7 mouse cellular contexts compared by ENCODE assay signal in the genomic region with DNA sequence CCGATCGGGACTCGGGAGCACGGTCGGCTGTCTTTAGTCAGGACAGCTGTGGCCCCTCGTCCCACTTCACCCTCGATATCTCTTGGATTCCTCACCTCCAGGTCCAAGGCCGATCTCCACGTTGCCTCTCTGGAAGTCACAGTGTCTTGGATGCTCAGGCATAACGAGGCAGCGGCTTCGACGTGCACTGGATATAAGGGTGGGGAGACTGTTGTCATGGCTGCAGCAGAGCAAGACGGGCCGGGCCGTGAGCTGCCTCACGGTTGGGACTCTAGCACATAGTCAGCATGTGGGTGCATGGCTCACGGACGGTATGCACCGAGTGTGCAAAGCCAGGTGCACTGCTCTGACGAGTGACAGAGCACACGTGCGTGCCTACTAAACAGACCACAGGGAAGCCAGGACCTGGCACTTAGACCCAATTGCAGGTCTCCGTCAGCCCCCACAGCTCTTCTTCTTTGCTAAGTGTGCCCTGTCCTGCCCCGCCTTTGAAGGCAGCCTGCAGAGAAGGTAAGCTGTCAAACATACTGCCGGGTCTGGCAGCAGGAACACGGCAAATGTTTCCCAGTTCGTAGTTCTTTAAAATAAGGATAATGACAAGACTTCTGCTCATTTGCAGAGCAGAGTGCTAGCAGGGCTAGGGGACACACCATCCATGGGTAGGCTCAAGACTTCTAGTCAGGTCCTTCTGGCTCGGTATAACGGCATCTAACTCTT. TPM values are rescaled to one million over a fixed set of nuclear protein-coding genes. Genes with fewer than 3 reads are reported as not detected.
DNase-seq lines count a peak whose midpoint lies in the region; ATAC-seq and TF ChIP-seq lines count a peak whose summit lies in the region.

No protein-coding gene starts in this region.

- no peak overlapping the region for H3K4me3 ChIP-seq in limb, embryonic 15.5 days
- peak overlapping the region; percentile 4; the same call in 1 of the 2 replicates for H3K4me3 ChIP-seq in small intestine, adult 2 months (ENCODE audit: low read depth, low read length)

- no peak for TF ChIP-seq POLR2A in small intestine, adult 2 months (IDR thresholded peaks at IDR 0.05; ENCODE audit: low read depth, low read length)

- H3K27ac ChIP-seq in limb, embryonic 15.5 days: no peak overlapping the region
- H3K27ac ChIP-seq in small intestine, adult 2 months (ENCODE audit: insufficient read depth, low read depth, low read length): no peak overlapping the region

- no peak overlapping the region for H3K9ac ChIP-seq in limb, embryonic 15.5 days

- no peak for TF ChIP-seq CTCF in small intestine, adult 2 months (IDR thresholded peaks at IDR 0.05; ENCODE audit: extremely low read depth, insufficient read length, insufficient replicate concordance, low read depth, low read length)

- whole genome bisulfite sequencing in limb, embryonic 15.5 days: 3% methylated on average over 30 of the region's 30 CpGs
- 5% methylated on average over 28 of the region's 30 CpGs for WGBS in small intestine, adult 2 months

- peaks cover 39% of the 10 kb centered on the region for H3K27me3 ChIP-seq in limb, embryonic 15.5 days
- peaks cover 18% of the 10 kb centered on the region for H3K27me3 ChIP-seq in small intestine, adult 2 months (ENCODE audit: control insufficient read depth, insufficient read depth, low read length)

- peak; percentile 34 for DNase-seq in thymus, postnatal 4 days
- no peak for DNase-seq in thymus, adult 18-20 months
- no peak for DNase-seq in gastrocnemius, postnatal 10 days
- DNase-seq in adrenal gland, postnatal 4 days (ENCODE audit: low spot score in 2 of 2): no peak

- peak overlapping the region; percentile 31; the same call in 1 of the 2 replicates for H3K4me2 ChIP-seq in limb, embryonic 15.5 days

- H3K4me1 ChIP-seq in limb, embryonic 15.5 days: peaks cover 13% of the 10 kb centered on the region
- H3K4me1 ChIP-seq in small intestine, adult 2 months (ENCODE audit: control insufficient read depth, insufficient read depth, insufficient read length, low read length): peaks cover 5% of the 10 kb centered on the region

- no peaks in the 10 kb centered on the region for H3K9me3 ChIP-seq in limb, embryonic 15.5 days

- H3K36me3 ChIP-seq in limb, embryonic 15.5 days: 0 out of 2 replicates have a peak, but pooled peaks cover under 1% of the 10 kb centered on the region
- H3K36me3 ChIP-seq in small intestine, adult 2 months (ENCODE audit: control insufficient read depth, insufficient read depth, low read length): no peaks in the 10 kb centered on the region

- ATAC-seq in erythroid progenitor cell, adult 5-6 weeks (replicated peaks; ENCODE audit: low FRiP score, poor library complexity, severe bottlenecking): peak; percentile 70
- no peak for ATAC-seq in limb, embryonic 15.5 days (ENCODE audit: insufficient number of reproducible peaks, low FRiP score, low TSS enrichment, low read depth)

RNA-seq across cellular contexts. Expression of a gene that starts 0.9 kb away (rescaled TPM):
- total RNA-seq in erythroid progenitor cell, adult 5-6 weeks (2015; ENCODE audit: low replicate concordance): 349 and 378 TPM in 2 replicates
- 332 and 337 TPM in 2 replicates for total RNA-seq in erythroid progenitor cell, adult 5-6 weeks (2017; ENCODE audit: low replicate concordance)
- 0.52 and 0.83 TPM in 2 replicates for polyA plus RNA-seq in limb, embryonic 15.5 days (2015; fragmentation: Nextera tagmentation; extraction: Ambion mirVana)
- polyA plus RNA-seq in small intestine, adult 2 months (2012; rRNA removed): 0.29 and 0.34 TPM in 2 replicates
- total RNA-seq in gastrocnemius, postnatal 10 days (2021): under 1 TPM; 0.35 to 0.79 TPM
- 1 to 10 TPM; 5.9 to 8.0 TPM for total RNA-seq in adrenal gland, postnatal 4 days (2021)

RNA-seq across cellular contexts. Expression of a gene that starts 18.7 kb away (rescaled TPM):
- 18.4 and 28.1 TPM in 2 replicates for total RNA-seq in erythroid progenitor cell, adult 5-6 weeks (2015; ENCODE audit: low replicate concordance)
- 31.5 and 44.9 TPM in 2 replicates for total RNA-seq in erythroid progenitor cell, adult 5-6 weeks (2017; ENCODE audit: low replicate concordance)
- polyA plus RNA-seq in limb, embryonic 15.5 days (2015; fragmentation: Nextera tagmentation; extraction: Ambion mirVana): 58.0 and 68.4 TPM in 2 replicates
- 28.7 and 37.0 TPM in 2 replicates for polyA plus RNA-seq in small intestine, adult 2 months (2012; rRNA removed)
- total RNA-seq in gastrocnemius, postnatal 10 days (2021): 10 to 100 TPM; 28.3 to 31.8 TPM
- total RNA-seq in adrenal gland, postnatal 4 days (2021): 10 to 100 TPM; 41.5 to 47.3 TPM

RNA-seq across cellular contexts. Expression of a gene that starts 19.9 kb away (rescaled TPM):
- 36.9 and 45.8 TPM in 2 replicates for total RNA-seq in erythroid progenitor cell, adult 5-6 weeks (2015; ENCODE audit: low replicate concordance)
- 23.7 and 40.3 TPM in 2 replicates for total RNA-seq in erythroid progenitor cell, adult 5-6 weeks (2017; ENCODE audit: low replicate concordance)
- 44.6 and 45.5 TPM in 2 replicates for polyA plus RNA-seq in limb, embryonic 15.5 days (2015; fragmentation: Nextera tagmentation; extraction: Ambion mirVana)
- 30.3 and 46.9 TPM in 2 replicates for polyA plus RNA-seq in small intestine, adult 2 months (2012; rRNA removed)
- 1 to 10 TPM; 6.5 to 8.7 TPM for total RNA-seq in gastrocnemius, postnatal 10 days (2021)
- total RNA-seq in adrenal gland, postnatal 4 days (2021): 10 to 100 TPM; 26.9 to 27.8 TPM

RNA-seq across cellular contexts. Expression of a gene that starts 38.9 kb away (rescaled TPM):
- 4.2 and 7.2 TPM in 2 replicates for total RNA-seq in erythroid progenitor cell, adult 5-6 weeks (2015; ENCODE audit: low replicate concordance)
- 3.2 and 5.9 TPM in 2 replicates for total RNA-seq in erythroid progenitor cell, adult 5-6 weeks (2017; ENCODE audit: low replicate concordance)
- polyA plus RNA-seq in limb, embryonic 15.5 days (2015; fragmentation: Nextera tagmentation; extraction: Ambion mirVana): 4.7 and 6.7 TPM in 2 replicates
- 0.06 and 0.09 TPM in 2 replicates for polyA plus RNA-seq in small intestine, adult 2 months (2012; rRNA removed)
- total RNA-seq in gastrocnemius, postnatal 10 days (2021): 10 to 100 TPM; 41.4 to 50.3 TPM
- 1 to 10 TPM; 4.1 to 4.7 TPM for total RNA-seq in adrenal gland, postnatal 4 days (2021)

RNA-seq across cellular contexts. Expression of a gene that starts 51.4 kb away (rescaled TPM):
- total RNA-seq in erythroid progenitor cell, adult 5-6 weeks (2015; ENCODE audit: low replicate concordance): 12.2 and 17.3 TPM in 2 replicates
- 13.1 and 16.0 TPM in 2 replicates for total RNA-seq in erythroid progenitor cell, adult 5-6 weeks (2017; ENCODE audit: low replicate concordance)
- polyA plus RNA-seq in limb, embryonic 15.5 days (2015; fragmentation: Nextera tagmentation; extraction: Ambion mirVana): 3.1 and 4.4 TPM in 2 replicates
- 1.6 and 1.8 TPM in 2 replicates for polyA plus RNA-seq in small intestine, adult 2 months (2012; rRNA removed)
- total RNA-seq in gastrocnemius, postnatal 10 days (2021): 1 to 10 TPM; 2.7 to 3.2 TPM
- 1 to 10 TPM; 3.7 to 4.8 TPM for total RNA-seq in adrenal gland, postnatal 4 days (2021)

Comparison
In these comparisons a context has a peak if more than half of its experiments do, and no peak if none do; other contexts are left out.
1. RNA of a gene that starts 0.9 kb away (total RNA-seq): 332 to 378 TPM in erythroid progenitor cell, adult 5-6 weeks; 5.9 to 8.0 TPM in adrenal gland, postnatal 4 days and 0.35 to 0.79 TPM in gastrocnemius, postnatal 10 days; every median in the first group is over 10 times any median in the second.